In the genomic region with DNA sequence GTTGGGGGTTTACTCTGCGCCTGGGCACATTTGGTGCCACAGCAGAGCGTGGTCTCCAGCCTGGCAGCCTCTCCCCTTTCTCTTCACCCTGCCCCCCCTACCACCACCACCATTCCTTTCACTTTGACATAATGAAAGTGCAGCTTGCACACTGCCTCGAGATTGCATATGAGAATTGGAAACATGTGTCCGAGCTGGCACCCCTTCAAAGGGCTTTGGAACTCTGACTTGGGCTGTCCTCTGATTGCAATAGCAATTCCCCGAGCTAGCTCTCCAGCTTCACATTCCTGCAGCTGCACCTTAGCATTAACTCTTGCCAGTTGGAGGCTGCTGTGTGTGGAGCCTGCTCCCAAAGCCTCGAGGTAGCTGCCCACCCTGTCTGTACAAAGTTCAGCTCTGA, we compare ENCODE assay signal across 8 mouse cellular contexts. TPM values are rescaled to one million over a fixed set of nuclear protein-coding genes. Genes with fewer than 3 reads are reported as not detected.
DNase-seq lines count a peak whose midpoint lies in the region; ATAC-seq and TF ChIP-seq lines count a peak whose summit lies in the region.

No protein-coding gene starts in this region.

- no peak for TF ChIP-seq CTCF in embryonic fibroblast, embryonic 13.5 days (IDR thresholded peaks at IDR 0.05; ENCODE audit: borderline replicate concordance, insufficient read depth, low read length)

- no peaks in the 10 kb centered on the region for H3K36me3 ChIP-seq in kidney, embryonic 15.5 days
- H3K36me3 ChIP-seq in hindbrain, embryonic 11.5 days (ENCODE audit: control insufficient read depth, insufficient read depth, low read length) = no peaks in the 10 kb centered on the region

- H3K9ac ChIP-seq in kidney, embryonic 15.5 days = no peak overlapping the region
- H3K9ac ChIP-seq in hindbrain, embryonic 11.5 days (ENCODE audit: low read depth, low read length) = no peak overlapping the region

- no peak overlapping the region for H3K4me3 ChIP-seq in kidney, embryonic 15.5 days (replicated peaks)
- peak overlapping the region; percentile 19; the same call in 1 of the 2 replicates for H3K4me3 ChIP-seq in embryonic fibroblast, embryonic 13.5 days (ENCODE audit: insufficient read depth, low read length)
- no peak overlapping the region for H3K4me3 ChIP-seq in hindbrain, embryonic 11.5 days (ENCODE audit: low read depth, low read length)

- ATAC-seq in kidney, embryonic 15.5 days (replicated peaks; ENCODE audit: low FRiP score) = no peak
- ATAC-seq in hindbrain, embryonic 11.5 days (ENCODE audit: low FRiP score) = no peak

- H3K4me1 ChIP-seq in kidney, embryonic 15.5 days = 0 out of 2 replicates have a peak, but pooled peaks cover 2% of the 10 kb centered on the region
- peaks cover 19% of the 10 kb centered on the region for H3K4me1 ChIP-seq in embryonic fibroblast, embryonic 13.5 days (ENCODE audit: control insufficient read depth, insufficient read depth, low read length)
- no peaks in the 10 kb centered on the region for H3K4me1 ChIP-seq in hindbrain, embryonic 11.5 days (replicated peaks; ENCODE audit: control insufficient read depth, insufficient read depth, low read length)

- DNase-seq in kidney, postnatal 4 days = peak; percentile 31 to 57
- DNase-seq in hindbrain, embryonic 11.5 days (ENCODE audit: low spot score) = peak; percentile 24
- DNase-seq in skeletal muscle tissue, adult 2 months (ENCODE audit: low read depth, low spot score) = peak; percentile 80
- no peak for DNase-seq in right cerebral cortex, adult 18-20 months
- DNase-seq in retina, postnatal 1 day = no peak
- DNase-seq in right cerebral cortex, postnatal 10 days (ENCODE audit: low spot score in 2 of 2) = no peak

- no peaks in the 10 kb centered on the region for H3K27me3 ChIP-seq in kidney, embryonic 15.5 days
- no peaks in the 10 kb centered on the region for H3K27me3 ChIP-seq in hindbrain, embryonic 11.5 days (ENCODE audit: control insufficient read depth, insufficient read depth, low read length)

- no peaks in the 10 kb centered on the region for H3K9me3 ChIP-seq in kidney, embryonic 15.5 days (replicated peaks)
- H3K9me3 ChIP-seq in hindbrain, embryonic 11.5 days (ENCODE audit: control insufficient read depth, low read length) = no peaks in the 10 kb centered on the region

- TF ChIP-seq POLR2A in embryonic fibroblast, embryonic 13.5 days (IDR thresholded peaks at IDR 0.05; ENCODE audit: low read depth, low read length) = no peak

- no peak overlapping the region for H3K4me2 ChIP-seq in kidney, embryonic 15.5 days
- no peak overlapping the region for H3K4me2 ChIP-seq in hindbrain, embryonic 11.5 days (replicated peaks; ENCODE audit: low read depth, low read length)

- no peak overlapping the region for H3K27ac ChIP-seq in kidney, embryonic 15.5 days
- H3K27ac ChIP-seq in embryonic fibroblast, embryonic 13.5 days (ENCODE audit: insufficient read depth, low read length) = peak overlapping the region; percentile 57
- no peak overlapping the region for H3K27ac ChIP-seq in hindbrain, embryonic 11.5 days (ENCODE audit: low read depth, low read length)

- WGBS in kidney, embryonic 15.5 days = 67% methylated on average over 6 of the region's 6 CpGs
- 50% methylated on average over 6 of the region's 6 CpGs for WGBS in hindbrain, embryonic 11.5 days

RNA-seq across cellular contexts. Expression of gene Ngf, which starts 56.8 kb away (rescaled TPM):
- polyA plus RNA-seq in kidney, embryonic 15.5 days (2015; fragmentation: Nextera tagmentation; extraction: Ambion mirVana) = 2.3 and 4.2 TPM in 2 replicates
- 18.1 and 45.3 TPM in 2 replicates for polyA plus RNA-seq in embryonic fibroblast, embryonic 13.5 days (2011; ENCODE audit: insufficient read length, low read depth, missing spikeins)
- polyA plus RNA-seq in hindbrain, embryonic 11.5 days (2014; fragmentation: Nextera tagmentation; extraction: Ambion mirVana) = 1.2 and 1.3 TPM in 2 replicates

Comparison
In these comparisons a context has a peak if more than half of its experiments do, and no peak if none do; other contexts are left out.
1. DNase-seq: peak in kidney, postnatal 4 days (2 of 2), hindbrain, embryonic 11.5 days (single experiment) and skeletal muscle tissue, adult 2 months (single experiment); none in right cerebral cortex, adult 18-20 months (single experiment), retina, postnatal 1 day (single experiment) and right cerebral cortex, postnatal 10 days (0 of 2).